Mouse (Mus musculus): ENCODE measurements at regions not wholly inside any gene's neighbourhood (a gene's known extent, or its start where the extent isn't known, plus 50 kb on each side); places are given as distances from the start of the nearest gene placed in this dataset.

DNA sequence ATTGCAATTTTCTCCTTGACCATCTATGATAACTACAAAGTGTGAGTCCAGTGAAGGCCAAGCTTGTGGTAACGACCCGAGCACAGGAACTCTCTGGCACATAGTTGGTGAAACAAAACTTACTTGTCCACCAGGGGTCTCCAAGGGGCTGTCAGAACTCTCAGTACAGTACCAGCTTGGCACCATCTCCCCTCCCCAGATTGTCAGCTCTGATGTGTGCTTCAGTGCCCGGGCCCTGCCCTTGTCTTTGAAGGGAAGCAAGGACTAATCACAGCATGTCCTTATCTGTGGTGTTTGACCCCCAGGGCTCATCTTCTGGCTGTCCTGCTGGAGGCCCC, 273.9 kb downstream of the Nuak1 start:
- H3K36me3 ChIP-seq (replicated peaks; ENCODE audit: control insufficient read depth, insufficient read depth, low read depth, low read length): no peaks in the 10 kb centered on the region
- ATAC-seq (replicated peaks; ENCODE audit: insufficient number of reproducible peaks, low FRiP score, low TSS enrichment, low read depth) (no peak), DNase-seq (ENCODE audit: low spot score) (peak; percentile 45)
- H3K4me1 ChIP-seq (ENCODE audit: control insufficient read depth, insufficient read depth, low read length): no peaks in the 10 kb centered on the region
- H3K27ac ChIP-seq (replicated peaks; ENCODE audit: low read depth, low read length): no peak overlapping the region
- H3K4me3 ChIP-seq (ENCODE audit: low read depth, low read length): no peak overlapping the region
- H3K27me3 ChIP-seq (ENCODE audit: control insufficient read depth, insufficient read depth, low read length): no peaks in the 10 kb centered on the region
- no peak overlapping the region for H3K4me2 ChIP-seq (ENCODE audit: low read depth, low read length)
- no peaks in the 10 kb centered on the region for H3K9me3 ChIP-seq (replicated peaks; ENCODE audit: control insufficient read depth, low read length)
- WGBS: 63% methylated on average over 3 of the region's 3 CpGs
- H3K9ac ChIP-seq (replicated peaks; ENCODE audit: low read length): no peak overlapping the region

DNA sequence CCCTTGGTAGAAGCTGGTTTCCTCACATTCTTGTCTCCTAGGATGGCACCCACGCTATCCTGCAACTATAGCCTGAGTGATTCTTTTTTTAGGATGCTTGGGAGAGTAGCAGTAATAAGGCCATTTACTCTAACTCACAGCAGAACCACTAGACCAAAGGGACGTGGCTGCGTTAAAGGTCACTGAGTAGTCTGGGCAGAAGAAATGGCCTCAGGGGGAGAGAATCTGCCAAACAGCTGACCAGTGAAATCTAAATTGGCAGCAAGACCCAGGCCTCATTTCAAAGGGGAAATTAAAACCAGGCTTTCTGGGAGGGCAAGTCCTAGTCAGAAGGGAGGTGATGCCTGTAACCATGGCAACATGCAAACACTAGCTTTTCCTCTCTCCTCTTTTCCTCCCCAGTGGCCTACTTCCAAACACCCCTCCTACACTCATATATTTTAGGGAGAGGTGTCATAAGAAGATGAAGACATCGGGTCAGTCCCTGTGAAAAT, 267.5 kb downstream of the Nuak1 start:
- 24% methylated on average over 4 of the region's 4 CpGs for WGBS
- DNase-seq (ENCODE audit: low spot score): peak; percentile 88
- Histone ChIP-seq H3K4me3 (ENCODE audit: low read depth, low read length) (no peak overlapping the region), H3K9ac (replicated peaks; ENCODE audit: low read length) (no peak overlapping the region), H3K36me3 (replicated peaks; ENCODE audit: control insufficient read depth, insufficient read depth, low read depth, low read length) (no peaks in the 10 kb centered on the region), H3K4me2 (ENCODE audit: low read depth, low read length) (no peak overlapping the region), H3K27ac (replicated peaks; ENCODE audit: low read depth, low read length) (no peak overlapping the region), H3K27me3 (ENCODE audit: control insufficient read depth, insufficient read depth, low read length) (no peaks in the 10 kb centered on the region), H3K9me3 (replicated peaks; ENCODE audit: control insufficient read depth, low read length) (no peaks in the 10 kb centered on the region), H3K4me1 (ENCODE audit: control insufficient read depth, insufficient read depth, low read length) (no peaks in the 10 kb centered on the region)
- ATAC-seq (replicated peaks; ENCODE audit: insufficient number of reproducible peaks, low FRiP score, low TSS enrichment, low read depth): no peak

GRCm38 (mm10) chr10:84183239-84183638, 257.2 kb downstream of the Nuak1 start:
- 77% methylated on average over 2 of the region's 2 CpGs for WGBS

DNA sequence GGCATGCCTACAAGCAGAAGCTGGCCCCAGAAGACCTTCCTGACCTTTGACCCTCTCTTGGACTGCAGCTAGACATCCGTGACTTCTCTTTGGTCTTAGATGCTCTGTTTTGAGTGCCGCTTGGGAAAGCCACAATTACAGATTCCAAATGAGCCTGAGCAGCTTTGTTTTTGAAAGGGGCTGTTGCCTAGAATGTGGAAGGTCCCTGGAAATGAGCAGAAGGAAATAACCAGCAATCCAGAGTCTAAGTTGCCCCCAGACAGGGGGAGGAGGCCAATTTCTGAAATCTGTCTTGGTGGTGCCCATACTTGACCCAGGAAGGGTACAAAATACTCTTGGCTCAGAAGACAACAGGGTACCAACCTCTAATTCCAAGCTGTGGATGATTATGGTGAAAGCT, 253.9 kb downstream of the Nuak1 start:
- no peak overlapping the region for H3K27ac ChIP-seq (replicated peaks; ENCODE audit: low read depth, low read length)
- no peaks in the 10 kb centered on the region for H3K9me3 ChIP-seq (replicated peaks; ENCODE audit: control insufficient read depth, low read length)
- DNase-seq (ENCODE audit: low spot score) (no peak), ATAC-seq (replicated peaks; ENCODE audit: insufficient number of reproducible peaks, low FRiP score, low TSS enrichment, low read depth) (no peak)
- H3K4me2 ChIP-seq (ENCODE audit: low read depth, low read length): no peak overlapping the region
- H3K4me1 ChIP-seq (ENCODE audit: control insufficient read depth, insufficient read depth, low read length): no peaks in the 10 kb centered on the region
- no peaks in the 10 kb centered on the region for H3K36me3 ChIP-seq (replicated peaks; ENCODE audit: control insufficient read depth, insufficient read depth, low read depth, low read length)
- H3K9ac ChIP-seq (replicated peaks; ENCODE audit: low read length): no peak overlapping the region
- no peak overlapping the region for H3K4me3 ChIP-seq (ENCODE audit: low read depth, low read length)
- WGBS: 17% methylated on average over 2 of the region's 2 CpGs
- H3K27me3 ChIP-seq (ENCODE audit: control insufficient read depth, insufficient read depth, low read length): no peaks in the 10 kb centered on the region

More at GRCm38 (mm10) chr10:84183239-84183638, 257.2 kb downstream of the Nuak1 start:
- Histone ChIP-seq H3K9me3 (replicated peaks; ENCODE audit: control insufficient read depth, low read length) (no peaks in the 10 kb centered on the region), H3K4me2 (ENCODE audit: low read depth, low read length) (no peak overlapping the region), H3K9ac (replicated peaks; ENCODE audit: low read length) (no peak overlapping the region), H3K4me1 (ENCODE audit: control insufficient read depth, insufficient read depth, low read length) (no peaks in the 10 kb centered on the region), H3K4me3 (ENCODE audit: low read depth, low read length) (no peak overlapping the region), H3K27me3 (ENCODE audit: control insufficient read depth, insufficient read depth, low read length) (no peaks in the 10 kb centered on the region), H3K36me3 (replicated peaks; ENCODE audit: control insufficient read depth, insufficient read depth, low read depth, low read length) (no peaks in the 10 kb centered on the region), H3K27ac (replicated peaks; ENCODE audit: low read depth, low read length) (no peak overlapping the region)
- ATAC-seq (replicated peaks; ENCODE audit: insufficient number of reproducible peaks, low FRiP score, low TSS enrichment, low read depth) (no peak), DNase-seq (ENCODE audit: low spot score) (no peak)

GRCm38 (mm10) chr10:84199035-84199434, 241.4 kb downstream of the Nuak1 start:
- ATAC-seq (replicated peaks; ENCODE audit: insufficient number of reproducible peaks, low FRiP score, low TSS enrichment, low read depth): no peak
- 74% methylated on average over 2 of the region's 2 CpGs for WGBS
- no peaks in the 10 kb centered on the region for H3K36me3 ChIP-seq (replicated peaks; ENCODE audit: control insufficient read depth, insufficient read depth, low read depth, low read length)
- no peak for DNase-seq (ENCODE audit: low spot score)
- no peak overlapping the region for H3K4me3 ChIP-seq (ENCODE audit: low read depth, low read length)
- H3K4me1 ChIP-seq (ENCODE audit: control insufficient read depth, insufficient read depth, low read length): no peaks in the 10 kb centered on the region
- no peaks in the 10 kb centered on the region for H3K27me3 ChIP-seq (ENCODE audit: control insufficient read depth, insufficient read depth, low read length)
- no peaks in the 10 kb centered on the region for H3K9me3 ChIP-seq (replicated peaks; ENCODE audit: control insufficient read depth, low read length)
- no peak overlapping the region for H3K27ac ChIP-seq (replicated peaks; ENCODE audit: low read depth, low read length)
- H3K9ac ChIP-seq (replicated peaks; ENCODE audit: low read length): no peak overlapping the region
- no peak overlapping the region for H3K4me2 ChIP-seq (ENCODE audit: low read depth, low read length)

GRCm38 (mm10) chr10:84201785-84202184, 238.6 kb downstream of the Nuak1 start:
- 52% methylated on average over 3 of the region's 3 CpGs for WGBS
- DNase-seq (ENCODE audit: low spot score): no peak
- H3K27me3 ChIP-seq (ENCODE audit: control insufficient read depth, insufficient read depth, low read length): no peaks in the 10 kb centered on the region
- no peaks in the 10 kb centered on the region for H3K9me3 ChIP-seq (replicated peaks; ENCODE audit: control insufficient read depth, low read length)
- no peak overlapping the region for H3K27ac ChIP-seq (replicated peaks; ENCODE audit: low read depth, low read length)
- H3K4me1 ChIP-seq (ENCODE audit: control insufficient read depth, insufficient read depth, low read length): no peaks in the 10 kb centered on the region
- H3K9ac ChIP-seq (replicated peaks; ENCODE audit: low read length): no peak overlapping the region
- H3K4me3 ChIP-seq (ENCODE audit: low read depth, low read length): no peak overlapping the region
- no peak for ATAC-seq (replicated peaks; ENCODE audit: insufficient number of reproducible peaks, low FRiP score, low TSS enrichment, low read depth)
- no peak overlapping the region for H3K4me2 ChIP-seq (ENCODE audit: low read depth, low read length)
- H3K36me3 ChIP-seq (replicated peaks; ENCODE audit: control insufficient read depth, insufficient read depth, low read depth, low read length): no peaks in the 10 kb centered on the region

- ATAC-seq (replicated peaks; ENCODE audit: insufficient number of reproducible peaks, low FRiP score, low TSS enrichment, low read depth): no peak
- no peak overlapping the region for H3K27ac ChIP-seq (replicated peaks; ENCODE audit: low read depth, low read length)
- peak; percentile 32 for DNase-seq (ENCODE audit: low spot score)
- no peak overlapping the region for H3K4me3 ChIP-seq (ENCODE audit: low read depth, low read length)
- no peaks in the 10 kb centered on the region for H3K9me3 ChIP-seq (replicated peaks; ENCODE audit: control insufficient read depth, low read length)
- H3K9ac ChIP-seq (replicated peaks; ENCODE audit: low read length): no peak overlapping the region
- no peaks in the 10 kb centered on the region for H3K4me1 ChIP-seq (ENCODE audit: control insufficient read depth, insufficient read depth, low read length)
- H3K27me3 ChIP-seq (ENCODE audit: control insufficient read depth, insufficient read depth, low read length): no peaks in the 10 kb centered on the region
- WGBS: 55% methylated on average over 5 of the region's 5 CpGs
- no peak overlapping the region for H3K4me2 ChIP-seq (ENCODE audit: low read depth, low read length)
- H3K36me3 ChIP-seq (replicated peaks; ENCODE audit: control insufficient read depth, insufficient read depth, low read depth, low read length): no peaks in the 10 kb centered on the region
Measured at GRCm38 (mm10) chr10:84212096-84212785, 228.2 kb downstream of the Nuak1 start.

DNA sequence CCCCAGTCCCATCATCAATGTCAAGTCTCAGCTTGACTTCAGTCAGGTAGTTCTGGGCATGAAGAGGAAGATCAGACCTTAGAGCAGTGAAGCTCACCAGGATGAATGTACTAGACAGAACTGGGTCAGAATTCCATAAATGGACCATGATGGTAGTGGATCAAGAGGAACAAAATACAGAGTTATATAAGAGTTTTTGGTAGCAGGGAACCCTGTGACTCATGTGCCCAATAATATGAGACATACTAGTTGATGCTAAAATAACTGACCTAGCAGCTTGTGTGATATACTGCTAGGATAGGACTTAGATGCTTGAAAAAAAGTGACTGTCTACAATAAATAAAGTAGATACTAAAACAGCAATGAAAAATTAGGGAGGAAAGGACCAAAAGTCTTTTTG, 225.6 kb downstream of the Nuak1 start:
- no peaks in the 10 kb centered on the region for H3K9me3 ChIP-seq (replicated peaks; ENCODE audit: control insufficient read depth, low read length)
- H3K27ac ChIP-seq (replicated peaks; ENCODE audit: low read depth, low read length): no peak overlapping the region
- ATAC-seq (replicated peaks; ENCODE audit: insufficient number of reproducible peaks, low FRiP score, low TSS enrichment, low read depth) (no peak), DNase-seq (ENCODE audit: low spot score) (no peak)
- no peaks in the 10 kb centered on the region for H3K4me1 ChIP-seq (ENCODE audit: control insufficient read depth, insufficient read depth, low read length)
- H3K36me3 ChIP-seq (replicated peaks; ENCODE audit: control insufficient read depth, insufficient read depth, low read depth, low read length): no peaks in the 10 kb centered on the region
- H3K4me3 ChIP-seq (ENCODE audit: low read depth, low read length): no peak overlapping the region
- H3K4me2 ChIP-seq (ENCODE audit: low read depth, low read length): no peak overlapping the region
- no peaks in the 10 kb centered on the region for H3K27me3 ChIP-seq (ENCODE audit: control insufficient read depth, insufficient read depth, low read length)
- H3K9ac ChIP-seq (replicated peaks; ENCODE audit: low read length): no peak overlapping the region

Data from embryonic facial prominence, embryonic 11.5 days (tissue).